Mouse (Mus musculus) right cerebral cortex, postnatal 4 days (tissue): ENCODE measurements around the gene Mnat1.
A peak's percentile ranks its signal among the peaks of the same experiment; 100 is the strongest.

Source experiments
- DNase-seq: peaks from one replicate; pipeline ENCODE4 v3.0.0-alpha.2; 2022

The Mnat1 gene

DNA sequence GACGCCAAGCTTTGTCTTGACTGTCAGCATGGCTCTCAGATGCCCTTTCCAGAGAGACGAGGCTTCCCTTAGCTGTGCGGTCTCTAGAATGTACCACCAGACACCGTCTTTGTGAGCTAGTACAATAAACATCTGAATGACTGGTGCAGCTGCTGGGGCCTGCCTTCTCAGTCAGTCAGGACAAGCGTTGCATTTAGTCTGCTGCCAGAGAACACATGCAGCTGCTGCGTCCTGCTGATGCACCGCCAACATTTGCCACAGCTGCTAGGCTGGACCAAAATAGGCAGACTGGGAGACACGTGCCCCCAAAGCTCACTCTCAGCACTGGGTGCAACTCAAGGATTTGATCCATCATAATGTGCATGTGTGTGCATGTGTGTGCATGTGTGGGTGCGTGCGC is 118.4 kb downstream of the Mnat1 start:
- DNase-seq = peak; percentile 29

DNA sequence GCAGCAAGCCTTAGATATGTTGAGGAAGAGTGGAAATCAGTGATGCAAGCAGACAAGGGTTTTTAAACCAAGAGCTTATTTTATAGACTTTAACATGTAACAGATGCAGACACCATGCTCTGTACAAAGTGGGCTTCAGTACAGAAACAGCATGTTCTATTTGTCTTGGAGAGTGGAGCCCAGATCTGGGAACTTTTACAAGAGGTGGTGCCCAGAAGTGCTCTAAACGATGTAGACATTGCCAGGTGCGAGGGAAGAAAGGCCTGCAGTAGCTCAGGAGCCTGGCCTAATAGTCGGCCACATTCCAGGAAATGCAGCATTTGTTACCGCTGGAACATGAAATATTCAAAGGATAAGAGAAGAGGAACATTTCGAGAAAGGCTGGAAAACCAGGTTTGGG is 122.2 kb downstream of the Mnat1 start:
- no peak for DNase-seq

DNA sequence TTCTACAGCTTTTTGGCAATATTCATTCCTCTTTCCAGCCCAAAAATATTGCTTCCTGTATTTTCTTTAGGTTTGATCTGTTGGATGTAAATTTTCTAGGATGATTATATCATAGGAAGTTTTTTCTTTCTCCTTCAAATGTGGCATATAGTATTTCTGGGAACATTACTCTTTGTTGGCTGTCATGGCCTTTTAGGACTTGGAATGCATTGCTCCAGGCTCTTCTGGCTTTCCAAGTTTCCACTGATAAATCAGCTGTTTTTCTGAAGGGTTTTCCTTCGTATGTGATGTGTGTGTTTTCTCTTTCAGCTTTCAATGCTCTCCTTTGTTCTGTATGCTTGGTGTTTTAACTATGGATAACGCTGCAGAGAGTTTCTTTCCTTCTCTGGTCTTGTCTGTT is 131.5 kb downstream of the Mnat1 start:
- DNase-seq = no peak

DNA sequence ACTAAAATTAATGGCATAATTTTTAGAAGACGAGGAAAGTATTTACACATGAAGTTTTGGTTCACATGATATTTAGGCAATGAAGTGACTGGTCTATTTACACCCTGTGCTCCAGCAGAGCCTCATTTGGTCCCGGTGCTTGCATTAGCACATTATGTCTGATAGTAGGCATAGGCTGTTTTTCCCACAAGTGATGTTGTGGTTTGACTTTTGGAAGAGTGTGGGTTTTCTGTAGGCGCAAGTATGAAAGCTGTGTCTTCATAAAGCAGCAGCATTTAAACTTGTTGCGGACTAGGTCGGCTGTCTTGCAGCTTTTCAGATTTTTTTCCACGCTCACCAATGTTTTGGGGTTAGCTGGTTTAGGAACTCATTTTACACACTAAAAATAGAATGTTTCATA is 135.8 kb downstream of the Mnat1 start:
- no peak for DNase-seq

DNA sequence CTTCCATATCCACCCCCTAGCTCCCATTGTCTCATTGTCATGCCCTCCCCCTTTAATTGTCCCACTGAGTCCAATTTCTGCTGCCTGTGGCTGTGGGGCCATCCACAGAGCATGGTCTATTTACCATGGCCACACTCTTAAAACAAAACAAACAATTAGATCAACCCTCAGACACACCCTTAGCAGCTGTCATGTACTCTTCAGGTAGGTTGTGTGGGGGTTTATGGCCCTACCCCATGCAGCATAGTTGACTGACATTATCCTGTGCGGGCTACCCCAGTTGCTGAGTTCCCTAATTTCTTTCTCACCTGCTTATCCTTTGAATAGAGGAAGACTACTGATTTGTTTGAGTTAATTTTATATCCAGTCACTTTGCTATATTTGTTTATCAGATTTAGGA is 136.8 kb downstream of the Mnat1 start:
- no peak for DNase-seq

DNA sequence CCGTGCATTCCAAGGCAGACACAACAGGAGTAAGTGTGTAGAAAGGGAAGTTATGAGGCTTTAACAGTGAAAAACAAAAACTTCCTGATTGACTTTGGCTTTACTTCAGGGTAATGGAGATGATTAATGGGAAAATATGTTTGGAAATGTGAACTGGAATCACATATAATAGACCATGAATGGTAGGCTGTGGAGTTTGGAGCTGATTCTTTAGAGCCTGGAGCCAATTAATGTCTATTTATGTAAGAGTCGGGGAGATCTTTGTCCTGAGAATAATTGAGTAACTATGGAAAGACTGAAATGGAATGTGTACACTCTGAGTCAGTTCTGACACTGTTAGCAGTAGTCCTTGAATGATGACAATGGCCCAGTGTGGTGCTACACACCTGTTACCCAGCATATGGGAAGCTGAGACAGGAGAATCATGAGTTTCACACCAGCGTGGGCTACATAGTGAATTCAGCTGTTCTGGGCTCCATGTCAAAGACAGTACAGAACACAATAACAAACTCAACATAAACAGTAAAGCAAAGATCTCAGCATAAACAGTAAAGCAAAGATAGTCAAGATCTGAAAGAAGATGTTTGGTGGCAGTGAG is 142.0 kb downstream of the Mnat1 start:
- no peak for DNase-seq

DNA sequence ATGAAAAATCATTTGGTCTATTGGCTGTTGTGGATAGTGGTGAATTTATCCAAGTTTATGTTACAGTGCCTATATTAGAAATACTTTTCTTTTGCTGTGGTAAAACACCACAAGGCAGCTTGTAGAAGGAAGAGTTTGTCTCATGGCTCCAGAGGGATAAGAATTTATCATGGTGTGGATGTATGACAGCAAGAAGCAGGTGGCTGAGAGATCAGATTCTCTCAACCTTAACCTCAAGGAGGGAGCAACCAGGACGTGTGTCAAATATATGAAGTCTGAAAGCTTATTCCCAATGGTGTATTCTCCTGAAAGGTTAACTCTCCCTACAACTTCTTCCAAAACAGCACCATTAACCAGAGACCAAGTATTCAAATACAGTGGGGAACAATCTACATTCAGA is 143.1 kb downstream of the Mnat1 start:
- no peak for DNase-seq

DNA sequence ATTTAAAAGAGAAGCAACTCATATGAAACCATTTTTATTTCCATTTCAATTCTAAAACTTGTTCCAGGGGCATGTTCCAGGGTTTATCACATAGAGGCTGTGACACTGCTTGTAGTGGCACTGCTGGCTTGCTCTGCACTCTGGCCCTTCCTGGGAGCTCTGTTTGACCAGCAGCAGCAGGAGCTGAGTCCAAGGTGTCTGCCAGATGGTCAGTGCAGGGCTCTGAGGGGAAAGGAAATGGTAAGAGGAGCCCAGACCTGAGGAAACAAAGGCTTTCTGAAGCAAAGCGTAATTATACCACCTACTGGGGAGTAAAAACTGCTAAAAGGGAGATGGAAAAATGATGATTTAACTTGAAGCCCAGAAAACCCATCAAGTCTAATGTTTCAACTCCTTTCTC is 145.0 kb downstream of the Mnat1 start:
- no peak for DNase-seq

DNA sequence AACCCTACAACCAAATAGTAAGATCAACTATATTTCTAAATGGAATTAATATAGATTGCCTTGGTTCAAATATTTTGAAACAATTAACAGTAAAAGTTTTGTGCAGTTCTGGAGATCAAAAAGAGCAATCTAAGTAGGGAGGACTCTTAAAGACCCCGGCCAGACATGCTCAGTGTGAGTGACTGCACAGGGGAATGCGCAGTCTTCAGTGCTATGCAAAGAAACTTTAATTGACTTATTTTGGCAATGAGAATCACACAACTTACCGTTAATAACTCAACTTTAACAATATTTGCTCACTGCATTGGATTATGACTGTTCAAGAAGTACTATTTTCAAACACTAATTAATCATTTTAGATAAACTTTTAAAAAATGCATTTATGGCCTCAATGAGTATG is 146.0 kb downstream of the Mnat1 start:
- no peak for DNase-seq

DNA sequence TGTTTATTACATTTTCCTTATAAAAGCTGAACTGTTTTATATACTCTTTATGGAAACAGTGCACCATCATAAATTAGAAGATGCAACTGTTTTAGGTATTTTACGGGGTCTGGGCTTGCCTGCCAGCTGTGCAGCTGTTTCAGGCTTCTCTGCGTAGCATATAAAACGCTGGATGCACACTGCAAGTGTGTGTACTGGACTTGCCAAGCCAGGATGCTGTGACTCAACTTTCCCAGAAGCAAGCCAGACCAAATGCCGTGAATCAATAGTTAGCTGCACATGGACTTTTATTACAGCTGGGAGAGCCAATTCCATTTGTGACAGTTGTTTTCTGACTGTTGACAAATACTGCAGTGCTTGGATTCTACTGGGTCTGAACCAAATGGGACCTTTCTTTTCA is 146.4 kb downstream of the Mnat1 start:
- no peak for DNase-seq

DNA sequence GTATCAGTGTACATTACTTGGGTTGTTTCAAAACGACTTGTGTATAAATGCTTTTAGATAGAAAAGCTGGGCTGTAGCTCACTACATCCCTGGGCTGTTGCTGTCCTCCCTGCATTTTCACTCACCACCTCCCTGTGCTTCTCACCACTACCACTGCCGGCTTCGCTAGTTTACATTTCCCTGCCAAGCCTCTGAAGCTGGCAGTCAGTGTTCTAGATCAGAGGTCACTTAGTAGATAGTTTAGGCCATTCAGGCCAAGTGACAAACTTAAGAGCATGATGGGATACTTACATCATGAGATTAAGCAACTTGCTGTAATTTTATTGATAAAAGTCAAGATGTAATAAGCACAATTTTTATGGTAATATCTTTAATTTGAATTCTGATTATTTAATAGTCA is 151.4 kb downstream of the Mnat1 start:
- no peak for DNase-seq

DNA sequence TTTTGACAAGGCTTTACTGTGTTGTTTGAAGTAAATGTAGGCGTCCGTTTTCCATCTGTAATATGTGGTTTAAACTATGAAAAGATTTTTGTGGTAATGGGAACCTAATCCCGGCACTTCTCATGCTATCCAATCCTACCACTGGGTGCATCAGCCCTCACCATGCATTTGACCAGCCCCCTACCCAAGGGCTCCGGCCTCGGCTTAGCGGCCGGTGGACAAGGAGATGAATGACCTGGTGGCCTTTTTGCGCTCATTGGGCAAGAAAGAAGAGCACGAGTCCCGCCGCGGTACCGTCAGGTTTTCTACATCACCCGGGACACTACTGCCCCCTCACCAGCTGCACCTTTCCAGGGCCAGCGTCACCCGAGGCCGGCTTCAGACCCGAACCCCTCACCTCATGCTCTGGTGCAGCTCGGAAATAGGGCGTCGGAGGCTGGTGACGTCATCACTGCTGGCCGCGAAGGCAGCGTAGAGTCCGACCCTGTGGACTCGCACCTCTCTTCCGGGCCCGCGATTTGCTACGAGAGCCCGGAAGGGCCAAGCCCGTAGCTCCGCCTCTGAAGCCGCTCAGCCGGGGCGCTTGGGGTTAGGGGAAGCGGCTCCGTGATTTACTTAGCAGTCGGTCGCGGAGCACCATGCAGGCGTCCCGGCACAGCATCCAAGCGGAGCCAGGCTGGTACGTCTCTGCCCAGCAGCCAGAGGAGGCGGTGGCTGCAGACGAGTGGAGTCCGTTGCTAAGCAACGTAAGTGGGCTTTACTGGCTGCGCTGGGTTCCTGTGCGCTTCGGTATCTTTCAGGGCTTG is 163.0 kb downstream of the Mnat1 start, which contains the start of the genes Trmt5 and Slc38a6:
Gene Trmt5 (minus strand): TSS at position 424 of the 806 bp plus-strand sequence.
Gene Slc38a6 (plus strand): TSS at position 493 of the 806 bp plus-strand sequence.
- DNase-seq = peak; percentile 86

DNA sequence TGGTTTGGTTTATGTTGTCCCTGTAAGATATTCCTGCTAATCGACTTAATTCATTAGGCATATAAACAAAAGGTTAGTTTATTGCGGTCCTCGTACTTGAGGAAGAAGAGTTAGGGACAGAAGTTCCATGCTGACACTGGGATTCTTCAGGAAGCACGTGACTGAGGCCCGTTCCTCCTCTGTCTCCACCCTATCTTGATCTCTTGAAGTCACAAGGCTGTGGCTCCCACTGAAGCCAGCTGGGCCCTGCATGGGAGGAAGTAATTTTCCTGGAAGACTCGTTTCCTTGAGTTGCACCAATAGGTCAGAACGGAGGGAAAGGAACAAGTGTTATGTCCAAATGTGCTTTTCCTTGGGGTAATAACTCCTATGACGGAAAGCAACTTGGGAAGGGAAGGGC is 164.1 kb downstream of the Mnat1 start:
- no peak for DNase-seq

DNA sequence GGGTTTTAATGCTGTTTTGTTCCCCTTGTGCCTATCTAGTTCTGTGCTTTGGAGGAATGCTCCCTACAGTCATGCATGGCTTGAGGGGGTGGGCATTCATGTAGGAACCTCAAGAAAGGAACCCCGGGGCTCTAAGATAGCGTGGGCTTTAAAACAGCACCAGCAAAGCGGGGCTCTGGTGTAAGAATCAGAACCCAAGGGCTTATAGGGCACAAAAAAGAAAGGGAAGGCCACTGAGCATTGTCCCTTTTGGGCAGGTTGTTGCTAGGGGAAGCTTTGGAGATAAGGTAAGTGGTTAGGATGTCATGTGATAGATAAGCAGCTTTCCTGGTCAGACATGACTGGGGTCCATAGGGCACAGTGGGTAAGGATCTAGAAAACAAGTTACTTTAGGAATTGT is 165.1 kb downstream of the Mnat1 start:
- no peak for DNase-seq

DNA sequence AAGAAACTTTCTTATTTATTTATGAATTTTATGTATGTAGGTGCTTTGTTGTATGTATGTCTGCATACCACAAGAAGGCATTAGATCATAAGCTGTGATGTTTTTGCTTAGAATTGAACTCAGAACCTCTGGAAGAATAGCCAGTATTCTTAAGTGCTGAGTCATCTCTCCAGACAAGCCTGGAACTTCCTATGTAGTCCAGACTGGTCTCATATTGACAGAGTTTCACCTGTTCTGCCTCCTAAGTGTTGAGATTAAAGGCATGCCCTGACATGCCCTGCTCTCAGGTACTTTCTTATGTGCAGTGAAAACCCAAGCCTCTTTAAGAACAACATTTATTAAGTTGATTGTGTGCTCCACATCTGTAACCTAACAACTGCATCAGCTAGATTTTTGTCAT is 171.4 kb downstream of the Mnat1 start:
- DNase-seq = no peak

DNA sequence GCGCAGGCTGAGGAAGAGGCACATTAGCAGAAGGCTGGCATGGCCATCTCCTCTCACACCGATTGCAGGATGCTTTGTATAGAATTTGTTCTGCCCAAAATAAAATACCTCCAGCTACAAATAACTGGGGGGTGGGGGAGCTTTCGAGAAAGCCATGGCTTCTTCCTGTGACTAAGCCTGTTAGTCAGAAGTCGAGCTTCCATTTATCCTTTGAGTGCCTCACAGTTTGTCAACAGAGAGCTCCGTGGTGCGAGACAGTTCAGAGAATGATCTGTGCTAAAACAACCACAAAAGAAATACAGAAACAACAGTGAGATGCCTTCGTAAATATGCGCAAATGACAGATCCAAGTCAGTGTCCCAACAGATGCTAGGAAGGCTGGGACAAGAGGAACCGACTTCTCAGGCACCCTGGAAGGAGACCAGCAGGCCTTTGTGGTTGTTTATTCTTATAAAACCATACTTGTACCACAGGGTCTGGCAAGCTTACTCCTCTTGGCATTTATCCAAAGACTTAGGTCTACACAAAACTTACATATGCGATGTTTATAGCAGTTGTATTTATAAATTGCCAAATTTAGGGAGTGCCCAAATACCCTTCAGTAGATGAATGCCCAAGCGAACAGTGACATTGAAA is 172.1 kb downstream of the Mnat1 start:
- DNase-seq = no peak

DNA sequence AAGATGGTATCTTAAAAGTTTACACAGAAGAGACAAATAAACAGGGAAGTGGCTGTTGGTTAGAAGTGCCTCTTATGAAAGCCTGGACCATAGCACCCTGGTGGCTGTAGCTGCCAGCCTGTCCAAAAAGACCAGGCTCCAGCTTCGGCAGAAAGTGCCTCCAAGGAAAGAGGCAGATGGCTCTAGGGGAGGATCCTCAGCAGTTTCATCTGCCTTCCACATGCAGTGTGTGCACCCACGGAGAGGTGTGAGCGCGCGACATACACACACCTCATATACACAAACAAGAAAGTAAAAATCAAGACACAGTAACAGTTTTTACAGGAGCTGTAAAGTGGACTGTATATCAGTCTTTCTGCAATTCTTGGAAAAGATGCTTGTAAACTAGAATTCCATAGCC is 175.1 kb downstream of the Mnat1 start:
- DNase-seq = no peak

DNA sequence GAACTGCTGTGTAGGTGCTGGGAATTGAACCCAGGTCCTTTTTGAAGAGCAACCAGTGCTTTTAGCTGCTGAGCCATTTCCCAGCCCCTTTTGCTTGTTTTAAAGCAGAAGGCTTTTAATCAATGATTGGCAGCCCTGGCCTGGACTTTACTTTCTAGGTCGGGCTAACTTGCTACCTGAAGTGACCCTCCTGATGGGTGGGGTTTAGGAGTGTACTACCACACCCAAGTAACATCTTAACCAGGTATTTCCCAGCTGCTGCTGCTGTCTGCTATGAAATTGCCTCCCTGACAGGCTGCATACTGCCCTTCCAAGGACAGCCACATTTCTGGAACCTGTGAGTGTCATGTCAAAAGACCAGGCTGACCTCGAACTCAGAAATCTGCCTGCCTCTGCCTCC is 177.0 kb downstream of the Mnat1 start:
- no peak for DNase-seq

DNA sequence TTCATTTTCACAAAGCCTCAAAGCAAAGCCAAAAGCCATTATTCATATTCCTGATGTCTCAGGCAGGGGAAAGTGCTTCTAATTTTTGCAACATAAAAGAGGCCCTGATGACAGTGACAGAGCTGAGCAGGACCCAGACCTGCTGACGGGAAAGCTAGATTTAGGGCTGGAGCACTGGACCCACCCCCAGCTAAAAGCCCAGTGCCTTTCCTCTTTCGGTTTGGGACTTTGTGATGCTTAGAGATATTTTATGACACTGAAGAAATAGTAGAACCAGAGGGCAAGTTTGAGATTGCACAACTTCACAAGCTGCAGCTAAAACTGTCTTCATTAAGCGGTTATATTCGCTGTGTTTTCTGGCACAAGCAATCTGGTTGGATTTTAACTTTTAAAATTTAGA is 181.1 kb downstream of the Mnat1 start:
- DNase-seq = no peak

DNA sequence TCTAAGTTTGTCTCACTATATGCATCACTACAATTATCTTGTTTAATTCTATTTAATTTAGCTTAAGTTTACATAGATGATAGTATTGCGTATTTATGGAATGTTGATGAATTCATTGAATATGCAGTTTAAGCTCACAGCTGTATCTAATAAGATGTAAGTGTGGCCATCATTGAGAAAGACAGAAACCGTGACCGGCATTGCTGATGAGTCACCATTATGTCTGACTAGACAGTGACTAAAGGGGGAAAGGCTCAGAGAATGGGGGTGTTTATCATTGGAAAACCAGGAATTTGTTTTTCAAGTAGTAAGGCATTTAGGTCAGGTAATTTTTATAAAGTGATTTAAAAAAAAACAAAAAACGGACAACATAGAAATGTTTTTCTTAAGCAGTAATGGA is 184.2 kb downstream of the Mnat1 start:
- DNase-seq = no peak

DNA sequence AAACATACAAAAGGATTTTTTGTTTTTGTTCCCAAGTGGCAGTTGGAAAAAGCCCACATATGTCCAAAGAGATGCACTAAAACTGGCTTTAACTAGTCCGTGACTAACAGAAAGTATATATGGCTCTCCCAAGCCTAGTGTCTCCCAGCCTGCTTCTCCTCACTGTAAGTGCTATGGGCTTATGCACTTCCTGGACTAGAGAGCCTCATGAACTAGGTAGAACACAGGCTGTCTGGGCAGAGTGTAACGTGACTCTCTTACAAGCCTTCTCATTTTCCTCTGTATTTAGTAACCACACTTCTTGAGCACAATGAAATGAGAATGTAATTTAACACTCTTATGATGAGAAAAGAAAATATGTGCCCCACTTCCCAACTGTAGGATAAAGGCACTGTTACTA is 185.2 kb downstream of the Mnat1 start:
- no peak for DNase-seq

DNA sequence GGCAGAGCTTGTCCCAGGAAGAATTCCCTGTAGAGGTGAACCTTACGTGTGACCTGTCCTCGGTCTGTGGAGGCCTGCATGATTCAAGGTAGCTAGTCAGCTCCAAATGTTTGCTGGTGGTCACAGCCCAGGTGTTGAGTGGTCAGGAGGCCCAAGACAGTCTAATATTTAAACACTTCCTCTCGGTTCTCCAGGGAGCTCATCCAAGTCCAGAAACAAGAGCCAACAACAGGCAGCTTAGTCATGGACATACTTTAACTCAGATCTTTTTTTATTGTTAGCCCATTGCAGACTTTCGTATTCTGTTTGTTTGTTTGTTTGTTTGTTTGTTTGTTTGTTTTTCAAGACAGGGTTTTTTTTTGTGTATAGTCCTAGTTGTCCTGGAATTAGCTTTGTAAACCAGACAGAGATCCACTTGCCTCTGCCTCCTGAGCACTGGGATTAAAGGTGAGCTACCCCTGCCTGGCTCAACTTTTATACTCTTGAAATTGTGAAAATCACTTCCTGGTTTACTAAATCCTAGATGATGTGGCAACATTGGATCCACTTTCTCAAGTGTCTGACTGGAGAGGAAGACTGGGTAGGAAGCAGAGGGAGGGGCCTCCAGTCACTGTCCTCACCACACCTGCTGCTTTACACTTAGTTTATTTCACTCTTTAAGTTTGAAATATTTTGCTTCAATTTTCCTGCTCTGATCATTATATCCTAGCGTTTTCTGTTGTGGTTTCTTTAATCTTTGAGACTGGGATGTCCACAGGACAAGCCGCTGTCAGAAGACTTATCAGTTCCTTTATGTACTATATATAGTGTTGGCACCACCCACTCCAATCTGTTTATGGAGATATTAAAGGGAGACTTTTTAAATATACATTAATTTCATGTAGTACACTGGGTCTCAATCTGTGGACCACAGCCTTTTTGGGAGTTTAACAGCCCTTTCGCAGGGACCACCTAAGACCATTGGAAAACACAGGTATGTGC is 194.5 kb downstream of the Mnat1 start:
- no peak for DNase-seq
